Mouse (Mus musculus) forebrain, postnatal 0 days (tissue): ENCODE measurements around the gene Tmem161a. TPM values are rescaled to one million over a fixed set of nuclear protein-coding genes. Genes with fewer than 3 reads are reported as not detected.

Source experiments
- ATAC-seq: fragments of 200-750 bp; cut with Nextera tagmentation; 2 replicates; pipeline ENCODE4 v1.8.0; 2017; ENCODE audit warnings: mild to moderate bottlenecking, moderate library complexity
- DNase-seq: peaks from one replicate; pipeline ENCODE4 v3.0.0-alpha.2; 2015
- H3K27ac ChIP-seq: fragments of 300-500 bp; sonication (generic); 2 replicates; pipeline ENCODE4 v1.5.1; 2014; ENCODE audit warnings: low read depth, mild to moderate bottlenecking, antibody characterized with exemption, low read length, moderate library complexity, mixed read lengths
- H3K27me3 ChIP-seq: fragments of 300-500 bp; sonication (generic); 2 replicates; pipeline ENCODE4 v1.6.1; 2014; ENCODE audit warnings: mild to moderate bottlenecking, low read length, mixed read lengths; ENCODE audit not compliant: insufficient read depth
- H3K36me3 ChIP-seq: fragments of 300-500 bp; sonication (generic); 2 replicates; pipeline ENCODE4 v1.6.1; 2014; ENCODE audit warnings: mild to moderate bottlenecking, moderate library complexity; ENCODE audit not compliant: insufficient read depth
- H3K4me1 ChIP-seq: fragments of 300-500 bp; sonication (generic); 2 replicates; pipeline ENCODE4 v1.6.1; 2014; ENCODE audit warnings: antibody characterized with exemption; ENCODE audit not compliant: insufficient read depth
- H3K4me2 ChIP-seq: fragments of 300-500 bp; sonication (generic); 2 replicates; pipeline ENCODE4 v1.6.1; 2014; ENCODE audit warnings: low read depth, mild to moderate bottlenecking, moderate library complexity
- H3K4me3 ChIP-seq: fragments of 300-500 bp; sonication (generic); 2 replicates; pipeline ENCODE4 v1.5.1; 2014; ENCODE audit warnings: low read depth, low read length, mixed read lengths
- H3K9ac ChIP-seq: fragments of 300-500 bp; sonication (generic); 2 replicates; pipeline ENCODE4 v1.6.1; 2014; ENCODE audit warnings: mild to moderate bottlenecking
- H3K9me3 ChIP-seq: fragments of 300-500 bp; sonication (generic); 2 replicates; pipeline ENCODE4 v1.6.1; 2016; ENCODE audit warnings: low read length
- CTCF ChIP-seq: sonication (generic); IDR thresholded peaks from 2 replicates; pipeline ENCODE4 v1.5.1; 2016; ENCODE audit warnings: antibody characterized with exemption, control low read depth, low read depth
- WGBS: fragments of 180-500 bp; shearing (Covaris S2); extraction: QIAGEN DNeasy Blood & Tissue Kit; methylation state at CpG from one replicate; pipeline ENCODE4 v1.1.7; 2014; 5-methylcytosine and 5-hydroxymethylcytosine counted together
- polyA plus RNA-seq: library from polyadenylated mRNA; unstranded; fragments of >200 nt; fragmentation: Nextera tagmentation; extraction: Ambion mirVana; gene quantifications from 2 replicates; pipeline ENCODE4 v1.2.1, GENCODE M21; 2015
- total RNA-seq: library from RNA; depleted of rRNA; stranded (reverse); fragments of >200 nt; gene quantifications from 2 replicates; pipeline ENCODE4 v1.2.3, GENCODE M21; 2014

Tmem161a gene
- total and polyA plus RNA-seq, 2 experiments from 2014 or later = 52.7 to 60.7 TPM

DNA sequence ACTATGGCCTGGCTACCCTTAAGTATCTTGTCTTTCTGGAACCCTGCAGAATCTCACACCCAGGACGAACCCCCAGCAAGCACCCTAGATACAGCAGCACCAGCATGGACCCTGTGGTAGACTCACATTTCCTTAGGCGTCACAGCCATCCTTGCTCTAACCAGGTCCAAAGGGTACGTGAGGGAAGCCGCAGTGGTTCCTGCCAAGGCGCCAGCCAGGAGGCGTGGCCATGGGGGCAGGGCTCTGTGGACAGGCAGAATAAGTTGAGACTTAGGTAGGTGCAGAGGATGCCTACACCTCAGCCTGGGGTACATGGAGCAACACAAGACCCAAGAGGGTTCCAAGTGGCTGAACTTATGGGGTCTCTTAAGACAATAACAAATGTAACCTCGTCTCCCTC lies 16.6 kb downstream of the Tmem161a start:
- DNase-seq (no peak), ATAC-seq (no peak)
- H3K9me3 ChIP-seq = no peaks in the 10 kb centered on the region
- no peak overlapping the region for H3K27ac ChIP-seq
- H3K4me2 ChIP-seq = no peak overlapping the region
- TF ChIP-seq CTCF = no peak
- H3K36me3 ChIP-seq = peaks cover 45% of the 10 kb centered on the region
- no peak overlapping the region for H3K9ac ChIP-seq
- 67% methylated on average over 7 of the region's 7 CpGs for WGBS
- no peaks in the 10 kb centered on the region for H3K4me1 ChIP-seq
- no peaks in the 10 kb centered on the region for H3K27me3 ChIP-seq
- H3K4me3 ChIP-seq = no peak overlapping the region

DNA sequence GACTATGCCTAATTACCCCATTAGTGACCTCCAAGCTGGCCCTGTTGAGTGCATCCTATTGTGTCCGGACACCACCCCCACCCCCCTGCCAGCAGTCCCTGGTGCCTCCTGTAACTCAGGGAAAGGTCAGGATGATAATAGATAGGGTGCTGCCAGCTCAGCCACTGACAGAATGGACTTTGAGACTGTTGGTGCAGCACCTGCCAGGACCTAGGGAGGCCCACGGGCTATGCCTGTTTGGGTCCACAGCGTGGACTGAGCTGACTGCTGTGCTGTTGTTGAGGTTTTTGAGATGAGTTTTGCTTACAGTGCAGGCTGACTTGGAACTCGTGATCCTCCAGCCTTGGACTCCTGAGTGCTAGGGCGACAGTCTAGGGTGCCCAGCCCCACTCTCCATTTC lies 21.1 kb downstream of the Tmem161a start:
- no peaks in the 10 kb centered on the region for H3K4me1 ChIP-seq
- no peak for DNase-seq
- H3K27me3 ChIP-seq = no peaks in the 10 kb centered on the region
- H3K4me2 ChIP-seq = no peak overlapping the region
- no peak for ATAC-seq
- no peak overlapping the region for H3K9ac ChIP-seq
- H3K27ac ChIP-seq = no peak overlapping the region
- 69% methylated on average over 5 of the region's 5 CpGs for WGBS
- no peak overlapping the region for H3K4me3 ChIP-seq
- no peak for TF ChIP-seq CTCF
- no peaks in the 10 kb centered on the region for H3K9me3 ChIP-seq
- H3K36me3 ChIP-seq = peaks cover 35% of the 10 kb centered on the region

DNA sequence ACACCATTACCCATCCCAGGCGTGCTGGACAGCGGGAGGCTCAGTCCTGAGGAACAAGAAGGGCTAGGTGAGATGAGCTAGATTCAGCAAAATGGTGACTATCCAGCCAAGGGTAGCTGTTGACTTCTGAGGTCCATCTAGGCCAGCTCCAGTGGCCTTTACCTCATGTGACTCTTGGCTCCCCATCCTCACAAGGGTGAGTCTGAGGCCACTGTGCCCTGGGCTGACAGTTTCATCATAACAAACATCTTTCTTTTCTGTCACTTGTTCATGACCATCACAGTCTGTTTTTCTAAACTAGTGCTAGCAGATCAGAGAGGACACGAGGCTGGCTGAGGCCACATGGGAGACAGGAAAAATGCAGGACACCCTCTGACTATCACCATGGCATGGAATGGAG lies 22.0 kb downstream of the Tmem161a start:
- H3K27me3 ChIP-seq = no peaks in the 10 kb centered on the region
- H3K4me2 ChIP-seq = no peak overlapping the region
- no peak overlapping the region for H3K9ac ChIP-seq
- no peak for ATAC-seq
- DNase-seq = no peak
- H3K27ac ChIP-seq = no peak overlapping the region
- H3K36me3 ChIP-seq = peaks cover 26% of the 10 kb centered on the region
- no peaks in the 10 kb centered on the region for H3K9me3 ChIP-seq
- 83% methylated on average over 3 of the region's 3 CpGs for WGBS
- H3K4me3 ChIP-seq = no peak overlapping the region
- H3K4me1 ChIP-seq = no peaks in the 10 kb centered on the region
- TF ChIP-seq CTCF = no peak

DNA sequence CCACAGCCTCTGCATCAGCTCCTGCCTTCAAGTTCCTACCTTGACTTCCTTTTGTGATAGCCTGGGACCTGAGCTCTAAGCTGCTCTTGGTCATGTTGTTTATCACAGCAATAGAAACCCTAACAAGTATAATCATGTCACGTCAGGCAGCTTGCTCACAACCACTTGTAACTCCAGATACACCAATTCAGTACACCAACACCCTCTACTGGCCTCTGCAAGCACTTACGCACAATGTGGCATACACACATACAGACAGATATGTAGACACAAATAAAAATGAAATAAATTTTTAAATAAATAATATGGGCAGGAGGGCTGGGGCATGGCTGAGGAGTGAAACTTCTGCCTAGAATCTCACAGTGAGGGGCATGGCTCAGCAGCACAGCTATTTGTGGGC lies 23.6 kb downstream of the Tmem161a start:
- ATAC-seq (no peak), DNase-seq (no peak)
- Histone ChIP-seq H3K4me1 (no peaks in the 10 kb centered on the region), H3K36me3 (peaks cover 11% of the 10 kb centered on the region; the same call in 1 of the 2 replicates), H3K9me3 (no peaks in the 10 kb centered on the region), H3K4me2 (no peak overlapping the region), H3K27me3 (no peaks in the 10 kb centered on the region), H3K4me3 (no peak overlapping the region), H3K9ac (no peak overlapping the region), H3K27ac (no peak overlapping the region)
- TF ChIP-seq CTCF = no peak
- 71% methylated on average over 2 of the region's 2 CpGs for WGBS

DNA sequence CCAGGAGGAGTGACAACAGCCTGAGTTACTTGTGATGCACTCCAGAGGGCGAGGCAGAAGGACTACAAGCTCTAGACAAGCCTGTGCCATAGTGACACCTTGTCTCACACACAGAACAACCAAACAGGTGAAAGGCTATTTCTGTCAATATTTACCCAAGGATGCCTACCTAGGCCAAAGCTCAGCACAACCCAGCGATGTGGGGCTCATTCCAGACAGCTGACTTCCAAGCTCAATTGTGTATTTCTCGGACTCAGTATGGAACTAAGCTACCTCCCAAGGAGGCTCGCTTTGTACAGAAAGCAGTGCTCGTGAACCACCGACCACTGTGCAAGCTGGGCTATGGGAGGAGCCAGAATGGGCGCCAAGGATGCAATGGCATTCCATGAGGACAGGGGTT lies 25.4 kb downstream of the Tmem161a start:
- Histone ChIP-seq H3K4me2 (no peak overlapping the region), H3K4me3 (no peak overlapping the region), H3K4me1 (no peaks in the 10 kb centered on the region), H3K27me3 (no peaks in the 10 kb centered on the region), H3K36me3 (no peaks in the 10 kb centered on the region), H3K9me3 (no peaks in the 10 kb centered on the region), H3K9ac (no peak overlapping the region), H3K27ac (no peak overlapping the region)
- TF ChIP-seq CTCF = no peak
- 28% methylated on average over 7 of the region's 7 CpGs for WGBS
- ATAC-seq (no peak), DNase-seq (no peak)

DNA sequence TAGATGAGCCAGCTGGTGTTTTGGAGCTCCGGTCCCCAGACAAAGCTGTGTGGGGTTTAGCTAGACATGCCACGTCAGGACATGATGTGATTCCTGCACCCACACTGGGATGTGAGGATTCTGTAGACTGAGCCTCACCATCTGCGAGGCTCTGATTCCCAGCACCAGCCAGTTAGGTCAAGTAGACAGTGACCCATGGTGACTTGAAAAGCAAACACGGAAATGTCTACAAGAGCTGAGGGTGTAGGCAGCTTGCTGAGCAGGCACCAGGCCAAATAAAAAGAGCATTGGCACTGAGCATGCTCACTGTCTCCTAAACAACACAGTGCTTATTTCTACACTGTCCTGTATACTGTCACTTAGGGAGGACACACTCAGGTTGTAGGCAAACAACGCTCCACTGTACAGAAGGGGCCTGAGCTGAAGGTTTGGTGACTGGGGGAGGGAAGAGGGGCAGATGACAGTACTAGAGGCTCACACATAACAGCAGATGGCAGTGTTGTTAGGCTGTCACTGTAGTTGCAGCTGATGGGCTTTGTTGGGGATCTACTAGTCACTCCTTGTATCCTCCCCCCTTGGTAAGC lies 28.0 kb downstream of the Tmem161a start:
- Histone ChIP-seq H3K4me3 (no peak overlapping the region), H3K36me3 (no peaks in the 10 kb centered on the region), H3K27ac (peak overlapping the region; percentile 54; the same call in 1 of the 2 replicates), H3K4me1 (no peaks in the 10 kb centered on the region), H3K9me3 (no peaks in the 10 kb centered on the region), H3K4me2 (no peak overlapping the region), H3K9ac (no peak overlapping the region), H3K27me3 (no peaks in the 10 kb centered on the region)
- 47% methylated on average over 5 of the region's 5 CpGs for WGBS
- ATAC-seq (peak; percentile 88), DNase-seq (peak; percentile 58)
- peak; percentile 55 for TF ChIP-seq CTCF

DNA sequence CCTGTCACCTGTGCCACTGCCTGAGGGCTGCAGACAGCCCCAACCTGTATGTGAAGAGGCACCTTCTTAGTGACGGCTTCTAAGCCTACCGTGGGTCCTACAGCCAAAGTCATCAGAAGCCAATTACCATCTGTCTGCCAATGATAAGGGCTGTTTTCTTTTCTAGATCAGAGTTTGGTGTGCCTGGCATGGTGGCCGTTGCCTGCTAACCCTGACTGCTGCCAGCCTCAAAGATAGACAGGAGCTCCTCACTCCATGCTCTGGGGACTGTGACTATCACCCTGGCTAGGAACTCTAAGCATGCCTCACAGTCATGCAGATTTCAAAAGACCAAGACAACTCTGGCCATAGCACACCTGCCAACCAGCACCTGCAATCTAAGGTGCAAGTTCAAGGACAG lies 29.3 kb downstream of the Tmem161a start:
- Histone ChIP-seq H3K36me3 (no peaks in the 10 kb centered on the region), H3K4me2 (no peak overlapping the region), H3K9me3 (no peaks in the 10 kb centered on the region), H3K27ac (no peak overlapping the region), H3K9ac (no peak overlapping the region), H3K4me1 (no peaks in the 10 kb centered on the region), H3K4me3 (no peak overlapping the region), H3K27me3 (no peaks in the 10 kb centered on the region)
- no peak for ATAC-seq
- WGBS = 88% methylated on average over 3 of the region's 3 CpGs
- DNase-seq = no peak
- no peak for TF ChIP-seq CTCF
